Mouse (Mus musculus) neural tube, embryonic 10.5 days (tissue): Measurements from ENCODE around the gene Btbd9.

ENCODE experiments used
- DNase-seq: peaks from one replicate; pipeline ENCODE4 v3.0.0-alpha.2; 2017; ENCODE audit warnings: low spot score; ENCODE audit errors: extremely low spot score

Btbd9 gene

GRCm38 (mm10) chr17:30188031-30188981 lies 388.0 kb downstream of the Btbd9 start:
- no peak for DNase-seq

- DNase-seq = no peak
Observed at GRCm38 (mm10) chr17:30187581-30187980, 388.7 kb downstream of the Btbd9 start.

GRCm38 (mm10) chr17:30187154-30187553 lies 389.1 kb downstream of the Btbd9 start:
- DNase-seq = no peak

- DNase-seq = no peak
Observed at GRCm38 (mm10) chr17:30183561-30183960, 392.7 kb downstream of the Btbd9 start.

- no peak for DNase-seq
Observed at GRCm38 (mm10) chr17:30182063-30182462, 394.2 kb downstream of the Btbd9 start.

GRCm38 (mm10) chr17:30181554-30181953 lies 394.7 kb downstream of the Btbd9 start:
- no peak for DNase-seq

- DNase-seq = no peak
Observed at GRCm38 (mm10) chr17:30180197-30180596, 396.1 kb downstream of the Btbd9 start.

GRCm38 (mm10) chr17:30178402-30178801 lies 397.9 kb downstream of the Btbd9 start:
- DNase-seq = no peak

GRCm38 (mm10) chr17:30177435-30177834 lies 398.9 kb downstream of the Btbd9 start:
- DNase-seq = no peak
